Mouse (Mus musculus) lung, embryonic 14.5 days (tissue): ENCODE measurements at regions not wholly inside any gene's neighbourhood (a gene's known extent, or its start where the extent isn't known, plus 50 kb on each side); places are given as distances from the start of the nearest gene placed in this dataset.

Experiments used
- ATAC-seq: fragments of 200-750 bp; cut with Nextera tagmentation; 2 replicates; pipeline ENCODE4 v1.8.0; 2017; ENCODE audit warnings: mild to moderate bottlenecking, moderate TSS enrichment, moderate library complexity; ENCODE audit not compliant: insufficient read depth
- DNase-seq: peaks from one replicate; pipeline ENCODE4 v3.0.0-alpha.2; 2015
- H3K27ac ChIP-seq: fragments of 300-500 bp; sonication (generic); 2 replicates; pipeline ENCODE4 v1.5.1; 2014; ENCODE audit warnings: low read depth, mild to moderate bottlenecking, moderate library complexity
- H3K27me3 ChIP-seq: fragments of 300-500 bp; sonication (generic); 2 replicates; pipeline ENCODE4 v1.6.1; 2014; ENCODE audit warnings: low read length, control low read depth; ENCODE audit not compliant: insufficient read depth
- H3K36me3 ChIP-seq: fragments of 300-500 bp; sonication (generic); 2 replicates; pipeline ENCODE4 v1.6.1; 2014; ENCODE audit warnings: control low read depth; ENCODE audit not compliant: insufficient read depth
- H3K4me1 ChIP-seq: fragments of 300-500 bp; sonication (generic); 2 replicates; pipeline ENCODE4 v1.6.1; 2014; ENCODE audit warnings: antibody characterized with exemption, control low read depth; ENCODE audit not compliant: insufficient read depth
- H3K4me2 ChIP-seq: fragments of 300-500 bp; sonication (generic); 2 replicates; pipeline ENCODE4 v1.6.1; 2014; ENCODE audit warnings: mild to moderate bottlenecking
- H3K4me3 ChIP-seq: fragments of 300-500 bp; sonication (generic); 2 replicates; pipeline ENCODE4 v1.5.1; 2014; ENCODE audit warnings: low read depth, low read length
- H3K9ac ChIP-seq: fragments of 300-500 bp; sonication (generic); 2 replicates; pipeline ENCODE4 v1.6.1; 2014
- H3K9me3 ChIP-seq: fragments of 300-500 bp; sonication (generic); 2 replicates; pipeline ENCODE4 v1.6.1; 2016; ENCODE audit warnings: low read depth, low read length, control low read depth
- CTCF ChIP-seq: IDR thresholded peaks from 2 replicates; pipeline ENCODE4 v1.5.1; 2016; ENCODE audit warnings: antibody characterized with exemption, low read depth
- WGBS: fragments of 180-500 bp; shearing (Covaris S2); extraction: QIAGEN DNeasy Blood & Tissue Kit; methylation state at CpG from one replicate; pipeline ENCODE4 v1.1.7; 2014; 5-methylcytosine and 5-hydroxymethylcytosine counted together

DNA sequence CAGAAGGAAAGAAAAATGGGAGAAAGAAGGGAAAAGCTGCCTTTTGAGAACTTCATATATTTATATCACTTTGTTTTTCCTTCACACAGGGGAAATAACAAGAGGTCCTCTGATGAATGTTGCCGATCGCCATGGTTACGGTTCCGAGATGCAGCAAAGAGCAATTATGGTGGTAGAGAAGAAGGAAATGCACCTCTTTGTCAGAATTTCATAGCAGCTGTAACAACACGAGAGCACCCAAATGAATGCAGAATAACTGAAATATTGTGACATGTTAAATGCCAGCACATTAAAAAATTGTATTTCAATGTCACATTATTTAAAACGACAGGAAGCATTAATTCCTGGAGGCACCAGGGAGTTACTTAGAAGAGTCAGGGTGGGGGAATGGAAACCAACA is 279.4 kb downstream of the Mctp2 start:
- H3K27me3 ChIP-seq, result no peaks in the 10 kb centered on the region
- ATAC-seq (no peak), DNase-seq (no peak)
- no peak overlapping the region for H3K4me3 ChIP-seq
- no peaks in the 10 kb centered on the region for H3K36me3 ChIP-seq
- WGBS, result 74% methylated on average over 6 of the region's 6 CpGs
- H3K4me2 ChIP-seq, result no peak overlapping the region
- TF ChIP-seq CTCF, result no peak
- no peaks in the 10 kb centered on the region for H3K4me1 ChIP-seq
- H3K9ac ChIP-seq, result no peak overlapping the region
- no peak overlapping the region for H3K27ac ChIP-seq
- H3K9me3 ChIP-seq, result no peaks in the 10 kb centered on the region

- no peak for TF ChIP-seq CTCF
- DNase-seq (no peak), ATAC-seq (no peak)
- WGBS, result 76% methylated on average over 11 of the region's 11 CpGs
- no peaks in the 10 kb centered on the region for H3K4me1 ChIP-seq
- H3K9me3 ChIP-seq, result no peaks in the 10 kb centered on the region
- no peak overlapping the region for H3K27ac ChIP-seq
- H3K9ac ChIP-seq, result no peak overlapping the region
- H3K36me3 ChIP-seq, result no peaks in the 10 kb centered on the region
- no peak overlapping the region for H3K4me2 ChIP-seq
- no peaks in the 10 kb centered on the region for H3K27me3 ChIP-seq
- H3K4me3 ChIP-seq, result no peak overlapping the region
Observed at GRCm38 (mm10) chr7:72009115-72009514, 297.3 kb downstream of the Mctp2 start.

DNA sequence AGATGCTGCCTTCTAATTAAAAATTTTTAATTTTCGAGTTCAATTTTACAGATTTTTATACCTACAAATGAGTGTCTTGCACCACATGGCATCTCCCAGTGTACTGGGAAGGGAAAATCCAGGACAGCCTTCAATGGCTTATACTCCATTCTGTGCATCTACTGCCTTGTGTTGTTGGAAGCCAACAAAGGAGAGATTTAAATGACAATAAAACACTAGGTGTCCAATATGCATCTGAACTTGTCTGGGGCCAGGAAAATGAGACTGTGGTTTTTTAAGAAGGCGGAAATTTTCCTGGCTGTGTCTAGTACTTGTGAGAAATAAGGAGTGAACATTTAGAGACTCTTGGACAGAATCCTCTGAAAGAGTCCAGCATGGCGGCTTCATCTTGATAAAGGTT is 302.1 kb downstream of the Mctp2 start:
- ATAC-seq, result no peak
- DNase-seq, result no peak
- H3K4me3 ChIP-seq, result no peak overlapping the region
- no peaks in the 10 kb centered on the region for H3K27me3 ChIP-seq
- no peaks in the 10 kb centered on the region for H3K9me3 ChIP-seq
- no peak overlapping the region for H3K27ac ChIP-seq
- H3K9ac ChIP-seq, result no peak overlapping the region
- 80% methylated on average over 3 of the region's 3 CpGs for WGBS
- no peaks in the 10 kb centered on the region for H3K4me1 ChIP-seq
- H3K4me2 ChIP-seq, result no peak overlapping the region
- no peak for TF ChIP-seq CTCF
- H3K36me3 ChIP-seq, result no peaks in the 10 kb centered on the region

- no peaks in the 10 kb centered on the region for H3K36me3 ChIP-seq
- DNase-seq, result no peak
- 63% methylated on average over 3 of the region's 3 CpGs for WGBS
- no peak overlapping the region for H3K4me2 ChIP-seq
- no peak for ATAC-seq
- TF ChIP-seq CTCF, result no peak
- no peak overlapping the region for H3K27ac ChIP-seq
- no peaks in the 10 kb centered on the region for H3K27me3 ChIP-seq
- no peaks in the 10 kb centered on the region for H3K4me1 ChIP-seq
- no peak overlapping the region for H3K9ac ChIP-seq
- no peaks in the 10 kb centered on the region for H3K9me3 ChIP-seq
- H3K4me3 ChIP-seq, result no peak overlapping the region
Observed at GRCm38 (mm10) chr7:71992526-71992925, 313.9 kb downstream of the Mctp2 start.

- H3K9me3 ChIP-seq, result no peaks in the 10 kb centered on the region
- DNase-seq, result no peak
- ATAC-seq, result no peak
- TF ChIP-seq CTCF, result no peak
- 67% methylated on average over 3 of the region's 3 CpGs for WGBS
- no peak overlapping the region for H3K27ac ChIP-seq
- no peak overlapping the region for H3K4me3 ChIP-seq
- H3K4me2 ChIP-seq, result no peak overlapping the region
- no peaks in the 10 kb centered on the region for H3K27me3 ChIP-seq
- no peaks in the 10 kb centered on the region for H3K36me3 ChIP-seq
- no peaks in the 10 kb centered on the region for H3K4me1 ChIP-seq
- no peak overlapping the region for H3K9ac ChIP-seq
Observed at GRCm38 (mm10) chr7:71991835-71992234, 314.6 kb downstream of the Mctp2 start.

GRCm38 (mm10) chr7:71991206-71991605 is 315.2 kb downstream of the Mctp2 start:
- 78% methylated on average over 4 of the region's 4 CpGs for WGBS
- TF ChIP-seq CTCF, result no peak
- Histone ChIP-seq H3K27ac (no peak overlapping the region), H3K4me1 (no peaks in the 10 kb centered on the region), H3K9me3 (no peaks in the 10 kb centered on the region), H3K9ac (no peak overlapping the region), H3K27me3 (no peaks in the 10 kb centered on the region), H3K36me3 (no peaks in the 10 kb centered on the region), H3K4me3 (no peak overlapping the region), H3K4me2 (no peak overlapping the region)
- no peak for ATAC-seq
- no peak for DNase-seq

GRCm38 (mm10) chr7:71966015-71966414 is 340.4 kb downstream of the Mctp2 start:
- Histone ChIP-seq H3K4me1 (no peaks in the 10 kb centered on the region), H3K4me2 (no peak overlapping the region), H3K4me3 (no peak overlapping the region), H3K9me3 (no peaks in the 10 kb centered on the region), H3K9ac (no peak overlapping the region), H3K27me3 (no peaks in the 10 kb centered on the region), H3K36me3 (no peaks in the 10 kb centered on the region), H3K27ac (no peak overlapping the region)
- WGBS, result 59% methylated on average over 4 of the region's 4 CpGs
- DNase-seq (peak; percentile 59), ATAC-seq (peak; percentile 71; the same call in 1 of the 2 replicates)
- TF ChIP-seq CTCF, result peak; percentile 47

GRCm38 (mm10) chr7:71963456-71963855 is 343.0 kb downstream of the Mctp2 start:
- Histone ChIP-seq H3K9ac (no peak overlapping the region), H3K27me3 (no peaks in the 10 kb centered on the region), H3K4me2 (no peak overlapping the region), H3K27ac (no peak overlapping the region), H3K9me3 (no peaks in the 10 kb centered on the region), H3K36me3 (no peaks in the 10 kb centered on the region), H3K4me1 (no peaks in the 10 kb centered on the region), H3K4me3 (no peak overlapping the region)
- peak; percentile 45 for TF ChIP-seq CTCF
- peak; percentile 41 for DNase-seq
- 43% methylated on average over 4 of the region's 4 CpGs for WGBS
- ATAC-seq, result no peak
